9 mouse cellular contexts compared by ENCODE assay signal in the genomic region with DNA sequence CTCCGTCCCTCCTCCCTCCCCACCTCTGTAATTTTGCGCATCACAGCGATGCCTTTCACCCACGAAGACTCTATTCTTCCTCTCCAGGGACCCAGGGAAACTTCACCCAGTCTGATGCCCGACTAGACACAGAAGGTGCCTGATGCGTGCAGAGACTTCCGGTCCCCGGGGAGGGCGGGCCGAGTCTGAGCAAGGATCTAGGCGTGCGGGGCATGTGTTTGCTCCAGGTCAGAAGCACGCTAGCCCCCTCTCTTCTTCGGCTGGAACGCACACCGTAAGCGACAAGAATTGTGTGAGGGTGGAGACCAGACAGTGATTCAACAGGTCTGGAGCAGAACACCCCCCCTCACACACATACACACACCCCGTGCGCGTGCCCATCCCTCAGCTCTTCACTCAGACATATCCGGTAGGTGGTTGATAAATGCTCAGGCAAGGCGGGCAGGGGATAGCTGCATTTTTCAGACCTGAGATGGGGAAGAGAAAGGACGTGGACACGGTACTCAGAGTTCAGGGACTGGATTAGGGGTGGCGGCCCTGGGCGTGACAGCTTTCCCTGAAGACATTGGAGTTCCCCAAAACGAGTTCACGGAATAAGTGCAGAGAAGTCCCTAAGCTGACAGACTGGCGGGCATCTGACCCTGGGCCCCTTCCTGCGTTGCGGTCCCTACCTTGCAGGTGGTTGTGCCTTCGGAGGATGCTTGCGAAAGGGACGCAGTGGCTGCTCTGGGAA. TPM values are rescaled to one million over a fixed set of nuclear protein-coding genes. Genes with fewer than 3 reads are reported as not detected.
A peak's percentile ranks its signal among the peaks of the same experiment; 100 is the strongest.
DNase-seq lines count a peak whose midpoint lies in the region; ATAC-seq and TF ChIP-seq lines count a peak whose summit lies in the region.
"Had no signal": no experiment of that assay in that cellular context is flagged by ENCODE, and none has a peak within 500 bp of the region (broad histone marks: within the 10 kb centered on the region; RNA-seq: fewer than 3 reads in every experiment).

No protein-coding gene starts in this region.

- peaks cover 29 to 72% of the 10 kb centered on the region in 2 experiments for H3K4me1 ChIP-seq in CH12.LX (ENCODE audit: control insufficient read depth in 1 of 2, insufficient read depth in 2 of 2)
- peaks cover 61% of the 10 kb centered on the region for H3K4me1 ChIP-seq in forebrain, embryonic 10.5 days
- peaks cover 13% of the 10 kb centered on the region; the same call in 1 of the 2 replicates for H3K4me1 ChIP-seq in kidney, embryonic 14.5 days (ENCODE audit: control insufficient read depth, insufficient read depth, low read length)

- no peaks in the 10 kb centered on the region for H3K27me3 ChIP-seq in CH12.LX (replicated peaks)
- peaks cover 33% of the 10 kb centered on the region for H3K27me3 ChIP-seq in forebrain, embryonic 10.5 days (ENCODE audit: poor library complexity, severe bottlenecking)
- no peaks in the 10 kb centered on the region for H3K27me3 ChIP-seq in kidney, embryonic 14.5 days (ENCODE audit: control insufficient read depth, insufficient read depth, low read length)

- H3K9me3 ChIP-seq in CH12.LX (replicated peaks; ENCODE audit: low read length): no peaks in the 10 kb centered on the region
- no peaks in the 10 kb centered on the region for H3K9me3 ChIP-seq in forebrain, embryonic 10.5 days
- no peaks in the 10 kb centered on the region for H3K9me3 ChIP-seq in kidney, embryonic 14.5 days (ENCODE audit: control insufficient read depth, low read length)

- peak overlapping the region; percentile 69 for H3K4me2 ChIP-seq in CH12.LX (ENCODE audit: insufficient read depth, low read depth, poor library complexity, severe bottlenecking)
- H3K4me2 ChIP-seq in kidney, embryonic 14.5 days (replicated peaks; ENCODE audit: low read depth, low read length): peak overlapping the region; percentile 93

- WGBS in forebrain, embryonic 10.5 days: 2% methylated on average over 34 of the region's 34 CpGs
- WGBS in kidney, embryonic 14.5 days: under 1% methylated on average over 34 of the region's 34 CpGs

- peak overlapping the region; percentile 41 for H3K9ac ChIP-seq in CH12.LX (ENCODE audit: insufficient read depth, low read depth)
- H3K9ac ChIP-seq in kidney, embryonic 14.5 days (ENCODE audit: low read depth, low read length): peak overlapping the region; percentile 57

- dilution Hi-C loops in CH12.LX (cut with MboI; ENCODE audit: extremely low pct_ligation_motif_present, extremely low pct_unique_long_range_greater_than_20kb, low sequenced_read_pairs): no loop called here

- peak overlapping the region; percentile 75 for H3K27ac ChIP-seq in CH12.LX (ENCODE audit: insufficient read depth, low read depth)
- peak overlapping the region; percentile 65 for H3K27ac ChIP-seq in forebrain, embryonic 10.5 days
- H3K27ac ChIP-seq in kidney, embryonic 14.5 days (ENCODE audit: low read depth, low read length): peak overlapping the region; percentile 76

- no peaks in the 10 kb centered on the region for H3K79me2 ChIP-seq in CH12.LX (replicated peaks; ENCODE audit: control insufficient read depth, extremely low read depth, insufficient read depth, poor library complexity, severe bottlenecking)

- TF ChIP-seq CTCF in CH12.LX (conservative IDR thresholded peaks at IDR 0.05 in 1 of 2, IDR thresholded peaks at IDR 0.05 in 1 of 2; ENCODE audit: low read depth in 2 of 2, low read length in 2 of 2): no peak

- H3K4me3 ChIP-seq in CH12.LX (replicated peaks in 1 of 3; ENCODE audit: low read depth in 2 of 3, low read length in 2 of 3, poor library complexity in 1 of 3): peak overlapping the region; percentile 62 to 69 (median 65)
- H3K4me3 ChIP-seq in forebrain, embryonic 10.5 days: peak overlapping the region; percentile 52
- H3K4me3 ChIP-seq in kidney, embryonic 14.5 days (ENCODE audit: low read length): peak overlapping the region; percentile 53

- no peak for TF ChIP-seq RAD21 in CH12.LX (IDR thresholded peaks at IDR 0.05; ENCODE audit: low read depth, low read length)

- TF ChIP-seq POLR2A in CH12.LX (IDR thresholded peaks at IDR 0.05; ENCODE audit: low read depth, low read length): no peak

- H3K36me3 ChIP-seq in CH12.LX (replicated peaks in 1 of 2; ENCODE audit: control insufficient read depth in 1 of 2, insufficient read depth in 1 of 2, low read length in 1 of 2): peaks cover 31 to 60% of the 10 kb centered on the region in 2 experiments
- peaks cover 40% of the 10 kb centered on the region for H3K36me3 ChIP-seq in forebrain, embryonic 10.5 days (replicated peaks)
- H3K36me3 ChIP-seq in kidney, embryonic 14.5 days (ENCODE audit: control insufficient read depth, insufficient read depth, low read length): peaks cover 41% of the 10 kb centered on the region

- ATAC-seq in kidney, embryonic 14.5 days (ENCODE audit: low FRiP score, low TSS enrichment): 0 out of 2 replicates have a peak, but pooled peaks have one; percentile 1

- no peak for TF ChIP-seq EP300 in CH12.LX (IDR thresholded peaks at IDR 0.05; ENCODE audit: low read length)

- in situ Hi-C loops in CH12.LX (cut with MboI; ENCODE audit: low pct_ligation_motif_present, low pct_unique_long_range_greater_than_20kb, low sequenced_read_pairs): loop anchor here (5.0 kb wide), 1 partner anchor 36 kb away; no protein-coding TSS in a partner anchor

- DNase-seq in 3T3-L1 (ENCODE audit: low read depth, low spot score) (peak; percentile 71), CH12.LX (ENCODE audit: extremely low read depth) (peak; percentile 80)
- DNase-seq in forebrain, embryonic 10.5 days (ENCODE audit: extremely low spot score, low spot score): peak; percentile 44
- DNase-seq in lung, postnatal 36 days: peak; percentile 76
- peak; percentile 90 to 92 for DNase-seq in spleen, postnatal 36 days (ENCODE audit: low spot score in 2 of 2)
- DNase-seq in right cerebral cortex, postnatal 4 days: no peak
- no peak for DNase-seq in gastrocnemius, postnatal 25 days

TF ChIP-seq in CH12.LX, 34 proteins besides CTCF, POLR2A, EP300 and RAD21 (continues in another document):
- TF ChIP-seq MAFK (IDR thresholded peaks at IDR 0.05; ENCODE audit: insufficient replicate concordance, low read length) (no peak), CHD2 (IDR thresholded peaks at IDR 0.05; ENCODE audit: low read length) (no peak), CHD1 (IDR thresholded peaks at IDR 0.05; ENCODE audit: low read depth, low read length) (0 out of 2 replicates have a peak, but pooled peaks have one; percentile 35), ETS1 (conservative IDR thresholded peaks at IDR 0.05; ENCODE audit: low read depth, low read length) (peak; percentile 34; the same call in 1 of the 2 replicates), HCFC1 (IDR thresholded peaks at IDR 0.05; ENCODE audit: low read depth, low read length) (no peak), SIN3A (IDR thresholded peaks at IDR 0.05; ENCODE audit: low read length) (peak; percentile 77; the same call in 1 of the 2 replicates), ELF1 (IDR thresholded peaks at IDR 0.05; ENCODE audit: low read depth, low read length) (peak; percentile 69), MAZ (IDR thresholded peaks at IDR 0.05; ENCODE audit: low read depth, low read length) (0 out of 2 replicates have a peak, but pooled peaks have one; percentile 14), ZC3H11A (IDR thresholded peaks at IDR 0.05; ENCODE audit: low read depth, low read length) (no peak), MXI1 (IDR thresholded peaks at IDR 0.05; ENCODE audit: low read depth, low read length) (peak; percentile 94), UBTF (IDR thresholded peaks at IDR 0.05; ENCODE audit: low read depth, low read length) (no peak), PAX5 (IDR thresholded peaks at IDR 0.05; ENCODE audit: low read length) (no peak), KAT2A (IDR thresholded peaks at IDR 0.05; ENCODE audit: insufficient replicate concordance, low read length) (no peak), RCOR1 (conservative IDR thresholded peaks at IDR 0.05; ENCODE audit: low read depth, low read length) (no peak), NRF1 (IDR thresholded peaks at IDR 0.05; ENCODE audit: low read depth, low read length) (peak; percentile 44), JUND (conservative IDR thresholded peaks at IDR 0.05; ENCODE audit: low read depth, low read length) (no peak)

RNA-seq across cellular contexts. Expression of gene Mpv17l2, which starts 5.3 kb away (rescaled TPM):
- 25.3 and 28.5 TPM in 2 replicates for total RNA-seq in CH12.LX (2012; rRNA removed)
- 22.8 and 27.1 TPM in 2 replicates for total RNA-seq in CH12.LX (2014; rRNA removed)
- 31.9 and 36.1 TPM in 2 replicates for polyA plus RNA-seq in CH12.LX (2012; ENCODE audit: insufficient read length, low read depth)
- polyA plus RNA-seq in forebrain, embryonic 10.5 days (2016; fragmentation: Nextera tagmentation; extraction: Ambion mirVana): 30.8 and 34.3 TPM in 2 replicates
- 47.9 and 52.7 TPM in 2 replicates for polyA plus RNA-seq in kidney, embryonic 14.5 days (2014; fragmentation: Nextera tagmentation; extraction: Ambion mirVana)
- total RNA-seq in gastrocnemius, postnatal 25 days (2021): 10 to 100 TPM; 19.6 to 25.6 TPM

RNA-seq across cellular contexts. Expression of gene Pik3r2, which starts 10.5 kb away (rescaled TPM):
- 37.4 and 45.9 TPM in 2 replicates for total RNA-seq in CH12.LX (2012; rRNA removed)
- 12.4 and 13.8 TPM in 2 replicates for total RNA-seq in CH12.LX (2014; rRNA removed)
- polyA plus RNA-seq in CH12.LX (2012; ENCODE audit: insufficient read length, low read depth): 16.3 and 25.8 TPM in 2 replicates
- 67.1 and 69.2 TPM in 2 replicates for polyA plus RNA-seq in forebrain, embryonic 10.5 days (2016; fragmentation: Nextera tagmentation; extraction: Ambion mirVana)
- polyA plus RNA-seq in kidney, embryonic 14.5 days (2014; fragmentation: Nextera tagmentation; extraction: Ambion mirVana): 33.3 and 49.1 TPM in 2 replicates
- total RNA-seq in gastrocnemius, postnatal 25 days (2021): 10 to 100 TPM; 13.1 to 18.7 TPM

RNA-seq across cellular contexts. Expression of gene Rab3a, which starts 11.5 kb away (rescaled TPM):
- 1.8 and 1.9 TPM in 2 replicates for total RNA-seq in CH12.LX (2012; rRNA removed)
- total RNA-seq in CH12.LX (2014; rRNA removed): 0.32 and 0.87 TPM in 2 replicates
- polyA plus RNA-seq in CH12.LX (2012; ENCODE audit: insufficient read length, low read depth): 0.65 and 0.99 TPM in 2 replicates
- polyA plus RNA-seq in forebrain, embryonic 10.5 days (2016; fragmentation: Nextera tagmentation; extraction: Ambion mirVana): 10.5 and 12.2 TPM in 2 replicates
- 14.3 and 16.4 TPM in 2 replicates for polyA plus RNA-seq in kidney, embryonic 14.5 days (2014; fragmentation: Nextera tagmentation; extraction: Ambion mirVana)
- total RNA-seq in gastrocnemius, postnatal 25 days (2021): 10 to 100 TPM; 40.0 to 40.4 TPM

RNA-seq across cellular contexts. Expression of gene Mast3, which starts 38.9 kb away (rescaled TPM):
- total RNA-seq in CH12.LX (2012; rRNA removed) (11.3 and 11.6 TPM in 2 replicates), CH12.LX (2014; rRNA removed) (3.3 and 7.0 TPM in 2 replicates)
- 22.2 and 23.4 TPM in 2 replicates for polyA plus RNA-seq in CH12.LX (2012; ENCODE audit: insufficient read length, low read depth)
- 12.0 and 14.9 TPM in 2 replicates for polyA plus RNA-seq in forebrain, embryonic 10.5 days (2016; fragmentation: Nextera tagmentation; extraction: Ambion mirVana)
- 13.4 and 17.2 TPM in 2 replicates for polyA plus RNA-seq in kidney, embryonic 14.5 days (2014; fragmentation: Nextera tagmentation; extraction: Ambion mirVana)
- total RNA-seq in gastrocnemius, postnatal 25 days (2021): 1 to 10 TPM; 2.4 to 3.4 TPM

RNA-seq across cellular contexts. Expression of gene Il12rb1, which starts 42.2 kb away (rescaled TPM):
- 17.3 and 23.2 TPM in 2 replicates for total RNA-seq in CH12.LX (2012; rRNA removed)
- total RNA-seq in CH12.LX (2014; rRNA removed): 4.5 and 5.6 TPM in 2 replicates
- polyA plus RNA-seq in CH12.LX (2012; ENCODE audit: insufficient read length, low read depth): 11.4 and 12.5 TPM in 2 replicates
- polyA plus RNA-seq in forebrain, embryonic 10.5 days (2016; fragmentation: Nextera tagmentation; extraction: Ambion mirVana): 0.12 TPM in 1 of 2 replicates, not detected in the other
- not detected in 2 replicates for polyA plus RNA-seq in kidney, embryonic 14.5 days (2014; fragmentation: Nextera tagmentation; extraction: Ambion mirVana)
- total RNA-seq in gastrocnemius, postnatal 25 days (2021): not detected
- total RNA-seq: gastrocnemius, postnatal 4 days had no signal

Comparison
In these comparisons a context has a peak if more than half of its experiments do, and no peak if none do; other contexts are left out.
1. DNase-seq: peak in 3T3-L1 (single experiment), CH12.LX (single experiment), forebrain, embryonic 10.5 days (single experiment), lung, postnatal 36 days (single experiment) and spleen, postnatal 36 days (2 of 2); none in right cerebral cortex, postnatal 4 days (single experiment) and gastrocnemius, postnatal 25 days (single experiment).
2. Peak in every context shown above with its lines, with median percentiles within 50 percentile points of each other: H3K27ac ChIP-seq and H3K4me3 ChIP-seq.